Mouse (Mus musculus) brain, embryonic 14.5 days (tissue): Measurements from ENCODE around the gene Kcnj10.

Source experiments
- CTCF ChIP-seq: fragments of 200-500 bp; IDR thresholded peaks from 2 replicates; pipeline ENCODE4 v1.5.1; 2012; ENCODE audit warnings: inconsistent platforms, mild to moderate bottlenecking, moderate library complexity, borderline replicate concordance; ENCODE audit not compliant: insufficient read depth, insufficient read length; ENCODE audit errors: extremely low read depth
- POLR2A ChIP-seq: fragments of 200-500 bp; IDR thresholded peaks from 2 replicates; pipeline ENCODE4 v1.6.1; 2012; ENCODE audit warnings: mild to moderate bottlenecking, inconsistent platforms, borderline replicate concordance; ENCODE audit not compliant: poor library complexity, insufficient read depth, insufficient read length, severe bottlenecking; ENCODE audit errors: extremely low read depth

DNA sequence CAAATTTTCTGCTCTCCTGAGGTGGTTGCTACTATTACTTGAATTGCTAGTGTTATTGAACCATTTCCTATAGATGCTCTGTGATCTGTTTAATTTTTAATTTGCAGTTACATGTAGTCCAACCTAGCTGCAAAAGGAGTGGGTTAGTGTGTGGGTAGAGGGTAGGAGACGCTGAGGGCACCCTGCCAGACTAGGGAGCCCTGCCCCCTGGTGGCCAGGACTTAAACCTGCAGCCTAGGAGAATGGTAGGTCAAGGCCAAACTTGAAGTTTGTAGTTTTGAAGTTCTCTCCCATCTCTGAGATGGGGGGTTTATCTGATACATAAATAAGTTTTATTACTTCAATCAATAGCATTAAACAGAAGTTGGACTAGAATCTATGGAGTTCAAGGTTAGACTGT, 16.5 kb downstream of the Kcnj10 start:
- TF ChIP-seq CTCF (peak; percentile 94), POLR2A (no peak)
